Mouse (Mus musculus): Measurements from ENCODE around the gene Nfam1. TPM values are rescaled to one million over a fixed set of nuclear protein-coding genes. Genes with fewer than 3 reads are reported as not detected.
A peak's percentile ranks its signal among the peaks of the same experiment; 100 is the strongest.

Nfam1 gene
- total RNA-seq (2014; rRNA removed) (1.7 and 3.3 TPM in 2 replicates), polyA plus RNA-seq (2015; fragmentation: Nextera tagmentation; extraction: Ambion mirVana) (1.7 and 1.8 TPM in 2 replicates)

- H3K27me3 ChIP-seq (ENCODE audit: insufficient read depth, low read length) = no peaks in the 10 kb centered on the region
- no peak within 1 kb of the TSS for H3K4me3 ChIP-seq (ENCODE audit: low read length)
- no peaks in the 10 kb centered on the region for H3K9me3 ChIP-seq (ENCODE audit: low read length)
- no peak within 1 kb of the TSS for H3K9ac ChIP-seq (replicated peaks; ENCODE audit: low read length)
- no peaks in the 10 kb centered on the region for H3K36me3 ChIP-seq (ENCODE audit: insufficient read depth, low read length)
- H3K4me1 ChIP-seq (ENCODE audit: insufficient read depth, low read length) = peaks cover 27% of the 10 kb centered on the region
- peak within 1 kb of the TSS; percentile 48; the same call in 1 of the 2 replicates for H3K27ac ChIP-seq
- ATAC-seq = no peak
- TF ChIP-seq CTCF (IDR thresholded peaks at IDR 0.05; ENCODE audit: low read depth) = 0 out of 2 replicates have a peak, but pooled peaks have one; percentile 14
- peak; percentile 50 for DNase-seq (ENCODE audit: low spot score)
- H3K4me2 ChIP-seq (ENCODE audit: low read depth, low read length) = peak within 1 kb of the TSS; percentile 38; the same call in 1 of the 2 replicates
- WGBS = 22% methylated on average over 17 of the region's 17 CpGs
Measured at GRCm38 (mm10) chr15:83032981-83033541, at the start of gene Nfam1. Gene Nfam1, minus strand, starts transcription at chr15:83033306.

DNA sequence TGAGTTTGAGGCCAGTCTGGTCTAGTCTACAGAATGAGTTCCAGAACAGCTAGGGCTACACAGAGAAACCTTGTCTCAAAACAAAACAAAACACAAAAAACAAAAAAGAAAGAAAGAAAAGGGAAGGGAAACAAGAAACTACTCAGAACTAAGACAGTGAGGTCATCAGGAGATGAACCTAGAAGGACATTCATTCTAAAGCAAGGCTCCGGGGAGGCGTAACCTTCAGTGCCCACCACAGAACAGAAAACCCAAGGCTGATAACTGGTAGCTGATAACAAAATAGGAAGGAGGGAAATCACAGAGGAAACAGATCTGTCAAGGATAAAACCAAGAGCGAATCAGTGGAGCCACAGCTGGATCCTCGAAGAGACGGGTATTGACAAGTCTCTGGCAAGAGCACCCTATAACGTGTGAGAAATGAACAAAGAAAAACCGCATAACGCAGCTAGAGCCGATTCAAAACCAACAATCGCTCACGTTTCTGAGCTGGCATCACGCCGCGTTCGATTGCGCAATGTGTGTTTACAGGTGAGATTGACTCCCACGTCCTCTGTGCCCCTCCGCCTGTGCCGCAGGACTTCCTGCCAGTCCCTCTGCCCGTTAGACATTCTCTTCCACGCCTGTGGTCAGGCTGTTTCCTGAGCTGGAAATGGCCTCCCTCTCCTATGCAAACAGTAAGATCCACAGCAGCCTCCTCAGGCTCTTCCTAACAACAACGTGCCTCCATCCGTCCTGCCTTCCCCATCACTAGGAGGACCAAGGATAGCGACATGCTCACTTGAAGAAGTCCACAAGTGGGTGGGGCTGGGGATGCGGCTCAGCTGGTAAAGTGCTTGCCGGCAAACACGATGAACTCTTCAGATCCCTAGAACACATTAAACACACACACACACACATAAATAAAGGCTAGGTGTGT lies 42.8 kb upstream of the Nfam1 start:
- Histone ChIP-seq H3K9me3 (ENCODE audit: low read length) (no peaks in the 10 kb centered on the region), H3K4me1 (ENCODE audit: insufficient read depth, low read length) (no peaks in the 10 kb centered on the region; the same call in 1 of the 2 replicates), H3K4me3 (ENCODE audit: low read length) (no peak overlapping the region), H3K36me3 (ENCODE audit: insufficient read depth, low read length) (no peaks in the 10 kb centered on the region), H3K27ac (no peak overlapping the region), H3K9ac (replicated peaks; ENCODE audit: low read length) (no peak overlapping the region), H3K4me2 (ENCODE audit: low read depth, low read length) (no peak overlapping the region), H3K27me3 (ENCODE audit: insufficient read depth, low read length) (no peaks in the 10 kb centered on the region)
- ATAC-seq (no peak), DNase-seq (ENCODE audit: low spot score) (no peak)
- TF ChIP-seq CTCF (IDR thresholded peaks at IDR 0.05; ENCODE audit: low read depth) = no peak
- 61% methylated on average over 27 of the region's 27 CpGs for WGBS

DNA sequence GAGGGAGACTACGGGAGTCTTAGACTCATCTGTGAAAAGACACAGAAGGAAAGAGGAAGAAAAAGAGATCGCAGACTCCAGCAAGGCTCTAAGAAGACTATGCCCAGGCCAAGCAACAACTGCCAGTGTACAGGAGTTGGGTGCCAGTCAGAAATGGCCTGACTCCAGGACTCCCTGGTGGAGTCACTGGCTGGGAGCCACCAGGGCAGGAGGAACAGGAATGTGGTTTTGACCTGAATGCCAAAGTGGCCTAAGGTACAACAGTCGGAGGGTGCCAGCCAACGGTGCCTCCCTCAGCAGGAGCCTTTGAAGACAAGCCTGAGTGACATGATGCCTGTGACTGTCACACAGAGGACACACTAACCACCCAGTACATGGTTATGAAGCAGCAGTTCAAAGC lies 41.1 kb upstream of the Nfam1 start:
- Histone ChIP-seq H3K4me2 (ENCODE audit: low read depth, low read length) (no peak overlapping the region), H3K27ac (no peak overlapping the region), H3K9ac (replicated peaks; ENCODE audit: low read length) (no peak overlapping the region), H3K36me3 (ENCODE audit: insufficient read depth, low read length) (no peaks in the 10 kb centered on the region), H3K27me3 (ENCODE audit: insufficient read depth, low read length) (no peaks in the 10 kb centered on the region), H3K4me3 (ENCODE audit: low read length) (no peak overlapping the region), H3K9me3 (ENCODE audit: low read length) (no peaks in the 10 kb centered on the region), H3K4me1 (ENCODE audit: insufficient read depth, low read length) (no peaks in the 10 kb centered on the region; the same call in 1 of the 2 replicates)
- no peak for TF ChIP-seq CTCF (IDR thresholded peaks at IDR 0.05; ENCODE audit: low read depth)
- no peak for DNase-seq (ENCODE audit: low spot score)
- WGBS = 55% methylated on average over 4 of the region's 4 CpGs
- ATAC-seq = no peak

DNA sequence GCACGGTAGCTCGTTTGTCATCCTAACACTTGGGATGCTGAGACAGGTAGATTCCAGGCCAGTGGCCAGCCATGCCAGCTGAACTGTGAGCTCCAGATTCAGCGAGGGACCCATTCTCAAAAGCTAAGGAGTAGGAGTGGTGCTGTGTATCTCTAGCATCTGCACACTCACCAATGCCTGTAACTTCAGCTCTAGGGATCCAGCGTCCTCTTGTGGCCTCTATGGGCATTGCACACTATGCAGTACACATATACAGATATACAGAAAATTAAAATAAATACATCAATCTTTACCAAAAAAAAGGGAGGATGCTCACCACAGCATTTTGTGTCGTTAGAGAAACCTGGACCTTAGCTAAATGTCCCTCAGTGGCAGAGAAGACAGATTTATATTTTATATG lies 38.6 kb upstream of the Nfam1 start:
- H3K4me3 ChIP-seq (ENCODE audit: low read length) = no peak overlapping the region
- DNase-seq (ENCODE audit: low spot score) (no peak), ATAC-seq (no peak)
- H3K36me3 ChIP-seq (ENCODE audit: insufficient read depth, low read length) = no peaks in the 10 kb centered on the region
- no peaks in the 10 kb centered on the region for H3K27me3 ChIP-seq (ENCODE audit: insufficient read depth, low read length)
- TF ChIP-seq CTCF (IDR thresholded peaks at IDR 0.05; ENCODE audit: low read depth) = peak; percentile 59
- 86% methylated on average over 5 of the region's 5 CpGs for WGBS
- no peaks in the 10 kb centered on the region; the same call in 1 of the 2 replicates for H3K4me1 ChIP-seq (ENCODE audit: insufficient read depth, low read length)
- no peak overlapping the region for H3K4me2 ChIP-seq (ENCODE audit: low read depth, low read length)
- no peaks in the 10 kb centered on the region for H3K9me3 ChIP-seq (ENCODE audit: low read length)
- no peak overlapping the region for H3K9ac ChIP-seq (replicated peaks; ENCODE audit: low read length)
- H3K27ac ChIP-seq = no peak overlapping the region

DNA sequence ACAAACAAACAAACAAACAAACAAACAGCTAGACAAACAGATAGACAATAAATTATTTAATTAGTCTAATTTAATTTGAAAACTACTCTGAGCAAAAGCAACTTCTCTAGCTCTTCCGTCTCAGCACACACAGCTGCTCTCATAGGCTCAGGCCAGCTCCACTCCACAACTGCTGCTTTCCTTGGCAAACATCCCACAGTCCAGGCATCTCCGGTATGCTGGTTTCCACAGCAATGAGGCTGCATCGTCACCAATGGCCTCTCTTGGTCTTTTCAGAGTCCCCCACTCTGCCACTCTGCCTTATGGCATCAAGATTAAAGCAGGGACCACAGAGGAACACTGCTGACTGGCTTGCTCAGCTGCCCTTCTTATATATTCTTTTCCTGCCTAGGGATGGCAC lies 37.8 kb upstream of the Nfam1 start:
- Histone ChIP-seq H3K4me2 (ENCODE audit: low read depth, low read length) (no peak overlapping the region), H3K27me3 (ENCODE audit: insufficient read depth, low read length) (no peaks in the 10 kb centered on the region), H3K27ac (no peak overlapping the region), H3K4me1 (ENCODE audit: insufficient read depth, low read length) (no peaks in the 10 kb centered on the region; the same call in 1 of the 2 replicates), H3K9me3 (ENCODE audit: low read length) (no peaks in the 10 kb centered on the region), H3K9ac (replicated peaks; ENCODE audit: low read length) (no peak overlapping the region), H3K36me3 (ENCODE audit: insufficient read depth, low read length) (no peaks in the 10 kb centered on the region), H3K4me3 (ENCODE audit: low read length) (no peak overlapping the region)
- ATAC-seq (peak; percentile 78), DNase-seq (ENCODE audit: low spot score) (peak; percentile 76)
- 38% methylated on average over 3 of the region's 3 CpGs for WGBS
- TF ChIP-seq CTCF (IDR thresholded peaks at IDR 0.05; ENCODE audit: low read depth) = no peak

GRCm38 (mm10) chr15:83068270-83068669 lies 35.2 kb upstream of the Nfam1 start:
- 96% methylated on average over 5 of the region's 5 CpGs for WGBS
- ATAC-seq (no peak), DNase-seq (ENCODE audit: low spot score) (no peak)
- Histone ChIP-seq H3K36me3 (ENCODE audit: insufficient read depth, low read length) (no peaks in the 10 kb centered on the region), H3K4me1 (ENCODE audit: insufficient read depth, low read length) (no peaks in the 10 kb centered on the region; the same call in 1 of the 2 replicates), H3K27ac (no peak overlapping the region), H3K4me2 (ENCODE audit: low read depth, low read length) (no peak overlapping the region), H3K27me3 (ENCODE audit: insufficient read depth, low read length) (no peaks in the 10 kb centered on the region), H3K9me3 (ENCODE audit: low read length) (no peaks in the 10 kb centered on the region), H3K9ac (replicated peaks; ENCODE audit: low read length) (no peak overlapping the region), H3K4me3 (ENCODE audit: low read length) (no peak overlapping the region)
- TF ChIP-seq CTCF (IDR thresholded peaks at IDR 0.05; ENCODE audit: low read depth) = no peak

Data from hindbrain, postnatal 0 days (tissue).